Mouse (Mus musculus) inflammation-experienced regulatory T-cells, adult 16 weeks (primary cell): ENCODE data around the gene Nagk. TPM values are rescaled to one million over a fixed set of nuclear protein-coding genes. Genes with fewer than 3 reads are reported as not detected.

Experiments
- polyA plus RNA-seq: library from polyadenylated mRNA; unstranded; fragments of 100-300 nt; shearing (Covaris generic); gene quantifications from one replicate; pipeline ENCODE4 v1.2.1, GENCODE M21; 2017

The Nagk gene
- 35.5 TPM for polyA plus RNA-seq

DNA sequence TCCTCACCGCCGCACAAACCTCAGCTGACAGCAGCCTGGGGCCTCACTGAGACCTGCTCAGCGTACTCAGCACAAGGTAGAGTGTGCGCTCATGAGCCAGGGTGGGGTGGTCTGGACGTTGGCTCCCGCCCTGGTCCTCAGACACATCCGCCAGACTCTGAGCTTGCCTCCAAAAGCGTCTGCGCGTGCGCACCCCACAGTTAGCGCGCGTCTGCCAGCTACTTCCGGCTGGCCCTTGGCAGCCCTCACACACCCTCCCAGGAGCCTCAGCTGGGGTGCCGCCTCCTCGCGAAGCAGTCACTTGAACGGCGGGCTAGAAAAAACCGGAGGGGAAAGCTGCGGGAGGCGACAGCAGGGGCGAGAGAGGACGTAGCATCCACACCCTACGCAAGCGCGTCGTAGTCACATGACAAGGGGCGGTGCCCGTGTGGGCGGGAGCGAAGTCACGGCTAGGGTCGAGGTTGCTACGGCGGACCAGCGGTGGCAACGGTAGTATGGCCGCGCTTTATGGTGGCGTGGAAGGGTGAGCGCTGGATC is at the start of gene Nagk:
Gene Nagk (plus strand): TSS at position 223 of the 537 bp plus-strand sequence.

GRCm38 (mm10) chr6:83762344-83762743 is 32.4 kb upstream of the Nagk start, which contains the start of gene Ankrd53:
Gene Ankrd53 (plus strand): TSS chr6:83762644.

DNA sequence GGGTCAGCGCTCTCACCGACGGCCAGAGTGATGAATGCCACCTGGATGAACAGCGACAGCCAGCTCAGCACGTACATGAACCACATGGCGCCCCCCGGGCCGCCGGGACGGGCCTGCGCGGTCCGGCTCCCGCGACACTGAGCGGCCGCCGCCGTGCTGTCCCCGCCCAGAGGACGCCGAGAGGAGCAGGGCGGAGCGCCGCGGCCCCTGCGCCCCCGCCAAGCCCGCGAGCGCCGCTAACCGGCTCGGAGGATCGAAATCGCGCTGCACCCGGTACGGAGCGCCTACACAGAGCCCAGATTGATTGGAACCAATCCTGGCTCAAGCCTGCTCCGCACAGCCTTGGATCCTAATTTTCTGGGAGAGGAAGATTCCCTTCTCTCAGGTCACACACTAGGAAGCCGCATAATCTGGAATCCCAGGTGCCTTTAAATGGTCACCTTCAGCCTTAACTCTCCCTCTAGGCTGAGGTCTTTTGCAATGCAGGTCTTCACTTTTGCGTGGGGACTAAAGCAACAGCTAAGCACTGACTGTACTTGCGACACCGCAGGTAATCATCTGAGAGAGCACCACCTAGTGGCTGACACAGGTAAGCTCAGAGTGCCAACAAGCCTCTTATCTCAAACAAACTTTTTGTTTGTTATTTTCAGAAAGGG is 19.0 kb upstream of the Nagk start, which contains the start of gene Tex261:
Gene Tex261 (minus strand): TSS at position 176 of the 656 bp plus-strand sequence.

GRCm38 (mm10) chr6:83831606-83832123 is 36.9 kb downstream of the Nagk start, which contains the start of gene Paip2b:
Gene Paip2b (minus strand): TSS chr6:83831741.

Other genes with a start within 250 kb of the Nagk start
- 46.9 TPM for gene Stambp, start 222.3 kb upstream of the Nagk start, polyA plus RNA-seq
- not detected for gene Clec4f, start 138.8 kb upstream of the Nagk start, polyA plus RNA-seq
- gene Cd207, start 117.1 kb upstream of the Nagk start, polyA plus RNA-seq: not detected
- 0.39 TPM for gene Vax2, start 83.7 kb upstream of the Nagk start, polyA plus RNA-seq
- not detected for gene Atp6v1b1, start 52.0 kb upstream of the Nagk start, polyA plus RNA-seq
- not detected for gene Ankrd53, start 32.3 kb upstream of the Nagk start, polyA plus RNA-seq
- gene Tex261, start 19.2 kb upstream of the Nagk start, polyA plus RNA-seq: 110 TPM
- gene Paip2b, start 36.8 kb downstream of the Nagk start, polyA plus RNA-seq: 42.8 TPM
- gene Zfp638, start 72.1 kb downstream of the Nagk start, polyA plus RNA-seq: 183 TPM
- gene Dysf, start 213.6 kb downstream of the Nagk start, polyA plus RNA-seq: 0.18 TPM